Mouse (Mus musculus) liver (tissue): Measurements from ENCODE around the gene Lgals12.

Experiments
- DNase-seq: peaks from one replicate; pipeline ENCODE4 v3.0.0-alpha.2; 2020; ENCODE audit warnings: mixed read lengths

The Lgals12 gene

DNA sequence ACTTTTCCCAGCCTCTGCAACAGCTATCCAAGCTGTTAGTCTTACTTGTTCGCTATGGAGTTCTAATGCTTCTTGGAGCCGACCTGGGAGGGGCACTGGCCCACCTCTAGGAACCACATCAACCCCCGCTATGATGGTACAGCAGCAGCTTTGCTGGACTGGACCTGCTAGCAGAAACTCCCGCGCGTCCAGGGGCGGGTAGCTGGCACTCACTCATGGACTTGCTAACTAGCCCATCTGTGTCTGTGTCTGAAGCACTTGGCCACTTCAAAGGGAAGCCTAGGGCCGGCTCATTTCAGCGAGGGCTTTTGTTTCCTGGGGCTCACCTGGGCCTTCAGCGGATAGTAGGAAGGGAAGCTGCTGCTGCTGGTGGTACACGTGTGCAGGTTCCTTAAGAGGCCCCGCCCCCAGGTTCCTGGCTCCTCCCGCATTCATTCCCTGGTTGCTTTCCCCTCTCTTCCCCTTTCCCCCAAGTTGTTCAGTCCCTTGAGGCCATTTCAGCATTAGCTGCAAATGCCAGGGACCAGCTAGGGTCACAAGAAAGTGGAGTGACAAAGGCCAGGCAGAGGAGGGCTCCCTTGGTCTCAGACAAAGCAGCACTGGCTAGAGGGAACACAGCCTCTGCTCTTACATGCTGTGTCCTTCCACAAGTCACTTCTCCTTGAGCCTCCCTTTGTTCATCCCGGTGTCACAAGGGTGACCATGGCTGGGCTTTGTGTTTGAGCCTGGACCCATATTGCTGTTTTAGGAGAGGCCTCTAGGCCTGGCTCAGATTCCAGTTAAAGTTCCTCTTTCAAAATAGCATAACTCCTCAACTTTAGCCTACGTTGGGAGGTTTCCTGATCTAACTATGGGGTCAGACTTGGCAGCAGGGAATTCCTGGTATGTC lies at the start of gene Lgals12:
Gene Lgals12, minus strand, starts transcription at position 393 of the 889 bp plus-strand sequence.
- no peak for DNase-seq

- no peak for DNase-seq
Measured at GRCm38 (mm10) chr19:7648913-7649666, 42.1 kb upstream of the Lgals12 start.

DNA sequence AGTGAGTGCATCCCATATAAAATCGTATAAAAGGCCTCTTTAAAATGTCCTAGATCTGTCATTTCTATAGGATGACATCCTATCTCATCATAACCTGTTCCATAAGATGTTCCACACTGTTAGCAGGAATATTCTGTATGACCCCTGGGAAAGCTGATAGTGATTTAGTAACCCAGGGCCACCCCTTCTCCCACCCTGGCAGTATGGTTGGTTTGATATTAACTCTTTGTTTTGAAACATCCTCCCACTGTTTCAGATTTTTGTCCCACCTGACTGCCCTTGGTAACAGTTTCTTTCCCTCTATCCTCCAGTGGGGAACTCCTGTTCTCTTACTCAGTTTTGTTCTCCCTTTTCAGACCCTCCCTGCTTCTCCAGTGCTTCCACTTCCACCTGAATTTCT lies 26.8 kb upstream of the Lgals12 start:
- no peak for DNase-seq

GRCm38 (mm10) chr19:7633021-7633420 lies 26.0 kb upstream of the Lgals12 start:
- no peak for DNase-seq

DNA sequence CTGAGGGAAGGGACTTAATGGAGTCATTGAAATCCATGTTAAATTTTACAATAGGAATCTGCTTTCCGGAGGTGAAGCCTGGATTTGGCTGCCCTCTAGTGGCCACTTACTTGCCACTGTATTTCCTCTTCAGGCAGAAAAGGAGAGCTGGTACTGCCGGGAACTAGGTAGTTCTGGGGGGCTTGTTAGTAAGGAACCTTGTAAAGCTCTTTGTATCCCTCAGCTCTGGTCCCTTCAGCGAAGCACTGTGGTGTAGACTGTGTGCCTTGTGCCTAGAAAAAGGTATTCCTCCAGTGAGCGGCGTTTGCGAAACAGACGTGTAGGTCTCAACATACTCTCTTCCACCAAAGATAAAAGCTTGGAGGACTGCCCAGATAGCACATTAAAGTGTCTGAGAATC lies 10.7 kb upstream of the Lgals12 start:
- peak; percentile 68 for DNase-seq

DNA sequence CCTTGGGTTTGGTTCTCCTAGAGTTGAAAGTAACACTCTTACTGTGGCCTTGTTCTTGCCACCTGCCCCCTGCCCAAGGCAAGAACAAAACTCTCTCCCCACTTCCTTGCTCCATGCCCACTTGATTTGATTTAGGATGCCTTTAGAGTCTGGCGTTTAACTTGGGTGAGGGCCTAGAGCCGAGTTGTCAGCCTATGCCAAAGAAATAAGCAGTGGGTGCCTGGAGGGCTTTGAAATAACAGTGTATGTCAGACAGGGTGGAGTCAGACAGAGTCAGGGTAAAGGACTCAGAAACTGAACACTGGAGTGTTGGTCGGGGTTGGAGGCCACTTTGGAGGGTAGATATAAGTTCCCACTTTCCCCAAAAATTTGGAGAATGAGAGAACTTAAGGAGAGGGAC lies 10.1 kb upstream of the Lgals12 start:
- no peak for DNase-seq

- no peak for DNase-seq
Measured at GRCm38 (mm10) chr19:7616231-7616930, 9.4 kb upstream of the Lgals12 start.

- no peak for DNase-seq
Measured at GRCm38 (mm10) chr19:7613151-7613550, 6.2 kb upstream of the Lgals12 start.

- no peak for DNase-seq
Measured at GRCm38 (mm10) chr19:7611942-7612757, 5.2 kb upstream of the Lgals12 start, which contains the start of gene Hrasls5. Gene Hrasls5 (plus strand): TSS chr19:7612541.

- no peak for DNase-seq
Measured at GRCm38 (mm10) chr19:7607690-7608201, 753 bp upstream of the Lgals12 start.

GRCm38 (mm10) chr19:7605930-7606783 lies 836 bp downstream of the Lgals12 start:
- no peak for DNase-seq

GRCm38 (mm10) chr19:7605013-7605412 lies 2.0 kb downstream of the Lgals12 start:
- no peak for DNase-seq

- DNase-seq = no peak
Measured at GRCm38 (mm10) chr19:7604107-7604506, 2.9 kb downstream of the Lgals12 start.

DNA sequence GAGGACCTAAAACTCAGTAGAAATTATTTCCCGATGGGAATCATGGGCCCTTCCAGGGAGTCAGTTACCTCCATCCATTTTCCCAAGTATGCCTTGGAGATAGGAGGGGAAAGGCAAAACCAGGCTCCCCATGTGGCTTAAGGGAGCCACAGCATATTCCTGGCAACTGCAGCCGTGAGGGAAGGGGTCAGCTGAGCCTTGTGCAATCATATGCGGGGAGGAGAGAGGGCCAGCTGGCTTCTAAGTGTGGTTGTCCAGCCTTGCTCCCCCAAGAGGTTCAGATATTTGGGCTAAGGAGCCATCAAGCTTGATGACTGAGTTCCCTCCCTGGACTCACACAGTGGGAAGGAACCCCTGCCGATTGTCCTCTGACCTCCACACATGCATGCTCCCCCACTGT lies 5.4 kb downstream of the Lgals12 start:
- DNase-seq = no peak

GRCm38 (mm10) chr19:7598481-7598880 lies 8.5 kb downstream of the Lgals12 start:
- no peak for DNase-seq

DNA sequence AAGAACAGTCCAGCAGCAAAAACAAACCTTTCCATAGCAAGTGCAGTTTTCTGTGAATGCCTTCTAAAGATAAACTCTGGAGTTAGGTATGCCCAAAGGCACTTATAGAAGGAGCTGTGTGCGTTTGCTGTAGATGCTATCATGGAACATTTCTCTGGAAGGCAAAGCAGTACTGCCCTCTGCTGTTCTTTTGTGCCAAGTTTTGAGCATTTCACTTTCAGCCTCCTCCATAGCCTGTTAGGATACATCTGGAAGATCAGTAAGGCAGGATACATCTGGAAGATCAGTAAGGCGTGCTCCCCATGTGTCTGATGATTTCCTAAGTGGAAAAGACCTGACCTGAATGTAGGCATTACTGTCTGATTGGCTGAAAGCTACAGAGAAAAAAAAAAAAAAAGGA lies 11.5 kb downstream of the Lgals12 start:
- DNase-seq = no peak

DNA sequence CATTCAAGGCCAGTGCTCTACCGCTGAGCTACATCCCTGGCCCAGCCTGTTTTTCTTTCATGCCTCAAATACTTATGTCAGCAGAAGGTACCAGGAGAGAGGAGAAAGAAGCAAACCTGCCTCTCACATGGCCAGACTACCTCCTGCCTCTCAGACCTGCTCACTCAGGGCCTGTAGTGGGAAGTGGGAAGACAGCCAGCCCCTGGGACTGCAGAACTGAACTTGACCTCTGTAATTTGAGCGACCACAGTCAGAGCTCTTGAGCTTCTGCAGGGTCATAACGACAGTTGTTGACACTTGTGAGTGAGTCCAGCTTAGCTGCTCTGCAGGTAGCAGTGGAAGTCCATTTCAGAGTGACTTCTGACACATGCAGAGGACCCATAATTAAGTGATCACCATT lies 15.0 kb downstream of the Lgals12 start:
- no peak for DNase-seq

DNA sequence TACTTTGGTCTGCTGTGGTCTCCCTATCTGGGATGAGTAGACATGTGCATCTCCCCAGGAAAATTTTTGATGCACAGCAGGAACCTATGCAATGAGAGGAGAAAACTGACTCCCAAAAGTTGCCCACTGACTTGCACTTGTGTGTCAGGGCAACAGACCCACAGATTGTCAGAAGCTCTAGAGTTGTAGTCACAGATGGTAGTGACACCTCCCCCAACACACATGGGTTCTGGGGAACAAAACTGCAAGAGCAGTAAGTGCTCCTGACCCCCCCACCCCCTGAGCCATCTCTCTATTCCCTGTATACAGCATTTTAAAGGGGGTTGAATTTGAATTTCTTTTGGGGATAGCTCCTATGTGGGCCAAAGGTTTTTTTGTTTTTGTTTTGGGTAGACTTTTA lies 16.2 kb downstream of the Lgals12 start:
- no peak for DNase-seq

DNA sequence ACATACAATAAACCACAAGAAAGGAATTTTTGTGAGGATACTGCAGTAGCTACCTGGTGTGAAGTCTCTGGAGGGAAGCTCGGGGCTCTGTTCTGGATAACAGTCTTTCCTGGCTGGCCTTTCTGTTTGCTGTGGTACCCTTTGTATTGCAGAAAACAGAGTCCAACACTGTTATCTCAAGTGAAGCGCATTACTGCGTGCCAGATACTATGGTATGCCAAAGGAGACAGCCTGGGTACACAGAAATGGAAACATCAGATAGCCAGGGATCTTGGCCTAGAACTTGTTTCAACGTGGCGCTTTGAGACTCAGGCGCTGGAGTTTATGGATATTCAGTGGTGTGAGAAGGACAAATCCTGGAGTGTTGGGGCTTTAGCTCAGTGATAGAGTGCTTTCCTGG lies 21.2 kb downstream of the Lgals12 start:
- no peak for DNase-seq

- no peak for DNase-seq
Measured at GRCm38 (mm10) chr19:7585279-7585678, 21.7 kb downstream of the Lgals12 start.

GRCm38 (mm10) chr19:7583599-7583998 lies 23.4 kb downstream of the Lgals12 start:
- DNase-seq = no peak
